Mouse (Mus musculus) left cerebral cortex, adult 6 months (tissue): ENCODE measurements around the gene Prom1. TPM values are rescaled to one million over a fixed set of nuclear protein-coding genes. Genes with fewer than 3 reads are reported as not detected.

Experiments
- long read RNA-seq, 2 experiments: library from polyadenylated mRNA; unstranded; transcript quantifications; one replicate each; pipeline ENCODE4 v2.0.0; 2019 to 2020
- polyA plus RNA-seq: library from polyadenylated mRNA; unstranded; fragments of <200 nt; fragmentation: Nextera tagmentation; gene quantifications from 2 replicates; pipeline ENCODE4 v1.2.3, GENCODE M21; 2021

Prom1 gene
- 5.5 and 6.2 TPM in 2 replicates for polyA plus RNA-seq
- long read RNA-seq, experiment 1, transcript Prom1-203 (27 exons, 3,664 nt): major isoform, 10 of 17 reads
- long read RNA-seq, experiment 1, partial matches to known transcripts: 3 of 17 reads
- long read RNA-seq, experiment 1, other reads (novel, unspliced or antisense): 4 of 17 reads
- long read RNA-seq, experiment 2, partial matches to known transcripts: 4 of 7 reads
- long read RNA-seq, experiment 2, other reads (novel, unspliced or antisense): 1 of 7 reads

DNA sequence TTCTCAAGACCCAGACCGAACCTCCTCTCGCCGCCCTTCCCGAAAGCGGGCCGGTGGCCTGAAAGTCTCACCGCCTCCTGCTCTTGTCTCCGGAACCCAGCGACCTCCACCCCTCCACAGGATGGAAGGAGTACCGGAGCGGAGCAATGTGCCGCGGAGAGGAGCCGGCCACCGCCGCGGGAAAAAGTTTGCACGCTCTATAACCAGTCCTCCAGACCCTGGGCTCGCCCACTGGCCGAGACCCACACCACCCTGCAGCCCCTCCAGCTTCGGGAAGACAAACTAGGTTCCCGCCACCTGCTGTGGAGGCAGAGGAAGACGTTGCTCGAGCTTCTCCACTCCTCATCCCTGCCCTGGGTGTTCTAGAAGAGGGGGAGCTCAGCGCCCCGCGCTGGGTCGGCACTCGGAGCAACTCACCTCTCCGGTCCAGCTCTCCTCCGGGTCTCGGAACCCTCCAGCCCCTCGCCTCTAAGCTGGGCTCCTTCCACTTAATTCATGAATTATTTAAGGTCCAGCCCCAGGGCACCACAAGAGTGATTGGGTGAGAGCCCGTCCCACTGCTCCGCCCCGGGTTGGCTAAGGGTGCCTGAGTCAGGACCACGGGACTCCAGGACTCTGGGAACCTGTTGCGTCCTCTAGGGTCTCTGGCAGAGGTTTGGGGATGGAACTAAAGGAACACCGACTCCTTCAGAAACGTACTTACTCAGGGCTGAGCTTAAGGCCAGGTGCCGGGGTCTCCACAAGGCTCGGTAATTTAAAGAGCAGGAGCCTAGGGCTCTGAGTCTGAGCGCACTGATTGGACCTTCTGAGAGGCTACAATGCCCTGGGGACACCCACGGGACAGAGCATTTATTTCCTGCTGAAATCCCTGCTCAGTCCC is at the start of gene Prom1:
TSS of gene Prom1 (minus strand) at position 802 of the 880 bp plus-strand sequence.

DNA sequence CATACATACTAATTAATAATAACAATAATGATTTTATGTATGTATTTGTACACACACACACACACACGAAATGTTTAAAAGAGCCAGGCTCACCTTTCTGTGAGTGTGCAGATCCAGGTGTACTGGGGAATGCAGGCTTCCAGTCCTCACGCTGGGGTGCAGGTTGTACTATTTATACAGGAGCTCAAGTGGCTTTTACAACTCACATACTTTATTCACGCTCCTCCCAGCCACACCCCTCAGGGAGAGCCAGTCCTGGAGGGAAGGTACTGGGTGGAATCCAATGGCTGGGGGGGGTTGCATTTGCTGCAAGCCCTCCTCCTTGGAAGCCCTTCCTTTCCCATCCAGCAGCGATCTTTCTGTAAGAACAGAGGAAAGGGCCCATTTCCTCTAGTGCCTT is 120.2 kb downstream of the Prom1 start, which contains the start of gene Fgfbp1:
TSS of gene Fgfbp1 (minus strand) at position 160 of the 400 bp plus-strand sequence.

Other genes starting within 250 kb of the Prom1 start
- gene Cd38, start 233.5 kb downstream of the Prom1 start, polyA plus RNA-seq: 2.9 and 4.5 TPM in 2 replicates
- gene Gm7879, start 188.9 kb downstream of the Prom1 start, polyA plus RNA-seq: 0.31 and 0.66 TPM in 2 replicates
- 4.3 and 4.5 TPM in 2 replicates for gene Fgfbp1, start 120.3 kb downstream of the Prom1 start, polyA plus RNA-seq
- 5.1 and 8.1 TPM in 2 replicates for gene Tapt1, start 124.6 kb upstream of the Prom1 start, polyA plus RNA-seq